Mouse (Mus musculus): ENCODE data around the gene Celsr3. TPM values are rescaled to one million over a fixed set of nuclear protein-coding genes. Genes with fewer than 3 reads are reported as not detected.

Gene Celsr3
- 3.8 TPM for polyA plus RNA-seq (2015; fragmentation: Illumina TruSeq; extraction: RNeasy Lipid Tissue Mini Kit (QIAGEN cat#74804); ENCODE audit: insufficient read depth, low read depth, low replicate concordance)

GRCm38 (mm10) chr9:108825820-108826699, at the start of gene Celsr3:
Celsr3 (plus strand) TSS chr9:108826320.

GRCm38 (mm10) chr9:108783548-108784463, 42.3 kb upstream of the Celsr3 start, which contains the start of gene Ip6k2:
Ip6k2 (plus strand) TSS chr9:108783796.

GRCm38 (mm10) chr9:108808163-108808665, 17.9 kb upstream of the Celsr3 start, which contains the start of gene Nckipsd:
Nckipsd (plus strand) TSS chr9:108808368.

GRCm38 (mm10) chr9:108852976-108853375, 26.9 kb downstream of the Celsr3 start, which contains the start of gene Slc26a6:
Slc26a6 (plus strand) TSS chr9:108853283.

Other genes with a start within 250 kb of the Celsr3 start
- gene Wdr6, start 247.6 kb upstream of the Celsr3 start, polyA plus RNA-seq (2015; fragmentation: Illumina TruSeq; extraction: RNeasy Lipid Tissue Mini Kit (QIAGEN cat#74804); ENCODE audit: insufficient read depth, low read depth, low replicate concordance): 9.3 TPM
- gene P4htm, start 228.7 kb upstream of the Celsr3 start, polyA plus RNA-seq (2015; fragmentation: Illumina TruSeq; extraction: RNeasy Lipid Tissue Mini Kit (QIAGEN cat#74804); ENCODE audit: insufficient read depth, low read depth, low replicate concordance): 2.9 TPM
- 9.1 TPM for gene Arih2, start 176.9 kb upstream of the Celsr3 start, polyA plus RNA-seq (2015; fragmentation: Illumina TruSeq; extraction: RNeasy Lipid Tissue Mini Kit (QIAGEN cat#74804); ENCODE audit: insufficient read depth, low read depth, low replicate concordance)
- gene Slc25a20, start 164.2 kb upstream of the Celsr3 start, polyA plus RNA-seq (2015; fragmentation: Illumina TruSeq; extraction: RNeasy Lipid Tissue Mini Kit (QIAGEN cat#74804); ENCODE audit: insufficient read depth, low read depth, low replicate concordance): 4.5 TPM
- 5.3 TPM for gene Prkar2a, start 137.0 kb upstream of the Celsr3 start, polyA plus RNA-seq (2015; fragmentation: Illumina TruSeq; extraction: RNeasy Lipid Tissue Mini Kit (QIAGEN cat#74804); ENCODE audit: insufficient read depth, low read depth, low replicate concordance)
- gene Ip6k2, start 42.5 kb upstream of the Celsr3 start, polyA plus RNA-seq (2015; fragmentation: Illumina TruSeq; extraction: RNeasy Lipid Tissue Mini Kit (QIAGEN cat#74804); ENCODE audit: insufficient read depth, low read depth, low replicate concordance): 40.4 TPM
- gene Nckipsd, start 18.0 kb upstream of the Celsr3 start, polyA plus RNA-seq (2015; fragmentation: Illumina TruSeq; extraction: RNeasy Lipid Tissue Mini Kit (QIAGEN cat#74804); ENCODE audit: insufficient read depth, low read depth, low replicate concordance): 4.9 TPM
- gene Slc26a6, start 27.0 kb downstream of the Celsr3 start, polyA plus RNA-seq (2015; fragmentation: Illumina TruSeq; extraction: RNeasy Lipid Tissue Mini Kit (QIAGEN cat#74804); ENCODE audit: insufficient read depth, low read depth, low replicate concordance): 27.2 TPM
- not detected for gene Tmem89, start 88.3 kb downstream of the Celsr3 start, polyA plus RNA-seq (2015; fragmentation: Illumina TruSeq; extraction: RNeasy Lipid Tissue Mini Kit (QIAGEN cat#74804); ENCODE audit: insufficient read depth, low read depth, low replicate concordance)
- 35.3 TPM for gene Uqcrc1, start 110.3 kb downstream of the Celsr3 start, polyA plus RNA-seq (2015; fragmentation: Illumina TruSeq; extraction: RNeasy Lipid Tissue Mini Kit (QIAGEN cat#74804); ENCODE audit: insufficient read depth, low read depth, low replicate concordance)
- gene Col7a1, start 127.3 kb downstream of the Celsr3 start, polyA plus RNA-seq (2015; fragmentation: Illumina TruSeq; extraction: RNeasy Lipid Tissue Mini Kit (QIAGEN cat#74804); ENCODE audit: insufficient read depth, low read depth, low replicate concordance): 130 TPM
- gene Ucn2, start 159.7 kb downstream of the Celsr3 start, polyA plus RNA-seq (2015; fragmentation: Illumina TruSeq; extraction: RNeasy Lipid Tissue Mini Kit (QIAGEN cat#74804); ENCODE audit: insufficient read depth, low read depth, low replicate concordance): 3.3 TPM
- gene Pfkfb4, start 165.5 kb downstream of the Celsr3 start, polyA plus RNA-seq (2015; fragmentation: Illumina TruSeq; extraction: RNeasy Lipid Tissue Mini Kit (QIAGEN cat#74804); ENCODE audit: insufficient read depth, low read depth, low replicate concordance): 2.3 TPM
- 39.1 TPM for gene Shisa5, start 212.2 kb downstream of the Celsr3 start, polyA plus RNA-seq (2015; fragmentation: Illumina TruSeq; extraction: RNeasy Lipid Tissue Mini Kit (QIAGEN cat#74804); ENCODE audit: insufficient read depth, low read depth, low replicate concordance)
- 5.4 TPM for gene Trex1, start 233.4 kb downstream of the Celsr3 start, polyA plus RNA-seq (2015; fragmentation: Illumina TruSeq; extraction: RNeasy Lipid Tissue Mini Kit (QIAGEN cat#74804); ENCODE audit: insufficient read depth, low read depth, low replicate concordance)
- gene Atrip, start 247.8 kb downstream of the Celsr3 start, polyA plus RNA-seq (2015; fragmentation: Illumina TruSeq; extraction: RNeasy Lipid Tissue Mini Kit (QIAGEN cat#74804); ENCODE audit: insufficient read depth, low read depth, low replicate concordance): 3.1 TPM

Measured in pancreas, adult 10 weeks (tissue).